Mouse (Mus musculus) lung, embryonic 16.5 days (tissue): ENCODE measurements around the gene Fbxo6. TPM values are rescaled to one million over a fixed set of nuclear protein-coding genes. Genes with fewer than 3 reads are reported as not detected.

Source experiments
- ATAC-seq: fragments of 200-750 bp; cut with Nextera tagmentation; 2 replicates; pipeline ENCODE4 v1.8.0; 2017; ENCODE audit warnings: low read depth, mild to moderate bottlenecking, moderate library complexity
- H3K27ac ChIP-seq: fragments of 300-500 bp; sonication (generic); 2 replicates; pipeline ENCODE4 v1.5.1; 2014; ENCODE audit warnings: mild to moderate bottlenecking, control low read depth, low read length
- H3K27me3 ChIP-seq: fragments of 300-500 bp; sonication (generic); 2 replicates; pipeline ENCODE4 v1.6.1; 2014; ENCODE audit warnings: low read depth, low read length, mixed read lengths; ENCODE audit not compliant: control insufficient read depth, insufficient read depth
- H3K36me3 ChIP-seq: fragments of 300-500 bp; sonication (generic); 2 replicates; pipeline ENCODE4 v1.6.1; 2014; ENCODE audit warnings: low read length; ENCODE audit not compliant: control insufficient read depth, insufficient read depth
- H3K4me1 ChIP-seq: fragments of 300-500 bp; sonication (generic); replicated peaks from 2 replicates; pipeline ENCODE4 v1.6.1; 2014; ENCODE audit warnings: low read length, mixed read lengths; ENCODE audit not compliant: control insufficient read depth, insufficient read depth
- H3K4me2 ChIP-seq: fragments of 300-500 bp; sonication (generic); 2 replicates; pipeline ENCODE4 v1.6.1; 2014; ENCODE audit warnings: low read depth, low read length, control low read depth
- H3K4me3 ChIP-seq: fragments of 300-500 bp; sonication (generic); 2 replicates; pipeline ENCODE4 v1.5.1; 2014; ENCODE audit warnings: mild to moderate bottlenecking, low read length, control low read depth
- H3K9ac ChIP-seq: fragments of 300-500 bp; sonication (generic); 2 replicates; pipeline ENCODE4 v1.6.1; 2014; ENCODE audit warnings: low read length, control low read depth
- H3K9me3 ChIP-seq: fragments of 300-500 bp; sonication (generic); 2 replicates; pipeline ENCODE4 v1.6.1; 2016; ENCODE audit warnings: low read length; ENCODE audit not compliant: control insufficient read depth
- WGBS: fragments of 180-500 bp; shearing (Covaris S2); extraction: QIAGEN DNeasy Blood & Tissue Kit; methylation state at CpG from one replicate; pipeline ENCODE4 v1.1.7; 2014; 5-methylcytosine and 5-hydroxymethylcytosine counted together
- polyA plus RNA-seq: library from polyadenylated mRNA; unstranded; fragments of >200 nt; fragmentation: Nextera tagmentation; extraction: Ambion mirVana; gene quantifications from 2 replicates; pipeline ENCODE4 v1.2.1, GENCODE M21; 2015

The Fbxo6 gene
- polyA plus RNA-seq, 1 experiment from 2014 or later = 13.7 TPM

GRCm38 (mm10) chr4:148154006-148154405, 2.1 kb upstream of the Fbxo6 start:
- 80% methylated on average over 4 of the region's 4 CpGs for WGBS
- no peak for ATAC-seq
- Histone ChIP-seq H3K4me2 (no peak overlapping the region), H3K36me3 (no peaks in the 10 kb centered on the region), H3K27me3 (no peaks in the 10 kb centered on the region), H3K9ac (no peak overlapping the region), H3K27ac (no peak overlapping the region), H3K9me3 (no peaks in the 10 kb centered on the region), H3K4me1 (peaks cover 6% of the 10 kb centered on the region; the same call in 1 of the 2 replicates), H3K4me3 (no peak overlapping the region)

- Histone ChIP-seq H3K4me2 (no peak overlapping the region), H3K27me3 (no peaks in the 10 kb centered on the region)
- 75% methylated on average over 5 of the region's 5 CpGs for whole genome bisulfite sequencing
These were observed 607 bp upstream of the Fbxo6 start for GRCm38 (mm10) chr4:148152547-148152946.

GRCm38 (mm10) chr4:148150953-148151266, 1.0 kb downstream of the Fbxo6 start:
- WGBS = 27% methylated on average over 3 of the region's 3 CpGs
- Histone ChIP-seq H3K9me3 (no peaks in the 10 kb centered on the region), H3K4me3 (peak overlapping the region; percentile 72), H3K36me3 (no peaks in the 10 kb centered on the region), H3K4me1 (peaks cover 6% of the 10 kb centered on the region; the same call in 1 of the 2 replicates), H3K27ac (no peak overlapping the region), H3K4me2 (peak overlapping the region; percentile 96), H3K27me3 (no peaks in the 10 kb centered on the region), H3K9ac (peak overlapping the region; percentile 76)
- ATAC-seq = no peak

More at GRCm38 (mm10) chr4:148152547-148152946, 607 bp upstream of the Fbxo6 start:
- Histone ChIP-seq H3K36me3 (no peaks in the 10 kb centered on the region), H3K9me3 (no peaks in the 10 kb centered on the region), H3K27ac (no peak overlapping the region), H3K4me3 (no peak overlapping the region), H3K4me1 (peaks cover 6% of the 10 kb centered on the region; the same call in 1 of the 2 replicates), H3K9ac (no peak overlapping the region)
- no peak for ATAC-seq

- Histone ChIP-seq H3K4me1 (peaks cover 6% of the 10 kb centered on the region; the same call in 1 of the 2 replicates), H3K27ac (no peak overlapping the region), H3K4me3 (no peak overlapping the region), H3K36me3 (no peaks in the 10 kb centered on the region), H3K27me3 (no peaks in the 10 kb centered on the region), H3K9ac (no peak overlapping the region), H3K9me3 (no peaks in the 10 kb centered on the region), H3K4me2 (no peak overlapping the region)
- ATAC-seq = no peak
- 65% methylated on average over 7 of the region's 7 CpGs for WGBS
These were observed 1.7 kb downstream of the Fbxo6 start for GRCm38 (mm10) chr4:148150242-148150641.

- H3K9ac ChIP-seq = no peak overlapping the region
These were observed 2.4 kb downstream of the Fbxo6 start for GRCm38 (mm10) chr4:148149540-148149939.

DNA sequence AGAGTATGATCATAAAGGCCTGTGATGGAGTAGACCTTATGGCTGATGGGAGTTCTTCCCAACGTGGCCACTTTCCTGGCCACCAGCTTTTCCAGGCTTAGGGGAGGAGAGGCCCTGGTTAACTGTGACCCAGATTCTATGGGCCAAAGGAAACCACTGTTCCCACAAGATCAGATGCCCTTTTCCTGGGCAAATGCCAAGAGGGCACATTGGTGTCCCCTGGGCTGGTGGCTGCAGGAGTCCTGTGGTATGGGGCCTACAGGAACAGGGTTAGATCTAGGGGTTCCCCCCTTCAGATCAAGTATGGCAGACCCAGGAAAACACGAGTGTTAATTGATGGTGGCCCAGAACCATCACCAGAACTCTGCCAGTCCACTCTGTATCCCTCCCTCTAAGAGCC, 4.2 kb downstream of the Fbxo6 start:
- Histone ChIP-seq H3K4me3 (no peak overlapping the region), H3K4me1 (peaks cover 6% of the 10 kb centered on the region; the same call in 1 of the 2 replicates), H3K36me3 (no peaks in the 10 kb centered on the region), H3K9me3 (no peaks in the 10 kb centered on the region), H3K4me2 (no peak overlapping the region), H3K9ac (no peak overlapping the region), H3K27ac (no peak overlapping the region), H3K27me3 (no peaks in the 10 kb centered on the region)
- ATAC-seq = no peak
- WGBS = 90% methylated on average over 2 of the region's 2 CpGs

More at GRCm38 (mm10) chr4:148149540-148149939, 2.4 kb downstream of the Fbxo6 start:
- Histone ChIP-seq H3K4me3 (no peak overlapping the region), H3K4me1 (peaks cover 6% of the 10 kb centered on the region; the same call in 1 of the 2 replicates), H3K36me3 (no peaks in the 10 kb centered on the region), H3K9me3 (no peaks in the 10 kb centered on the region), H3K27me3 (no peaks in the 10 kb centered on the region), H3K4me2 (no peak overlapping the region), H3K27ac (no peak overlapping the region)
- 47% methylated on average over 12 of the region's 12 CpGs for WGBS
- no peak for ATAC-seq

- no peak for ATAC-seq
- Histone ChIP-seq H3K9me3 (no peaks in the 10 kb centered on the region), H3K4me1 (no peaks in the 10 kb centered on the region), H3K4me2 (no peak overlapping the region), H3K27me3 (no peaks in the 10 kb centered on the region), H3K9ac (no peak overlapping the region), H3K4me3 (no peak overlapping the region), H3K36me3 (no peaks in the 10 kb centered on the region), H3K27ac (no peak overlapping the region)
- 83% methylated on average over 5 of the region's 5 CpGs for WGBS
These were observed 8.2 kb downstream of the Fbxo6 start for GRCm38 (mm10) chr4:148143721-148144120.

GRCm38 (mm10) chr4:148140098-148141011, 11.6 kb downstream of the Fbxo6 start:
- peak overlapping the region; percentile 64 for H3K4me3 ChIP-seq
- H3K4me2 ChIP-seq = peak overlapping the region; percentile 90
- WGBS = under 1% methylated on average over 65 of the region's 65 CpGs
- no peaks in the 10 kb centered on the region for H3K27me3 ChIP-seq
- peak overlapping the region; percentile 76 for H3K9ac ChIP-seq
- H3K9me3 ChIP-seq = no peaks in the 10 kb centered on the region
- ATAC-seq = peak; percentile 95
- H3K36me3 ChIP-seq = no peaks in the 10 kb centered on the region
- no peaks in the 10 kb centered on the region for H3K4me1 ChIP-seq
- H3K27ac ChIP-seq = peak overlapping the region; percentile 78

DNA sequence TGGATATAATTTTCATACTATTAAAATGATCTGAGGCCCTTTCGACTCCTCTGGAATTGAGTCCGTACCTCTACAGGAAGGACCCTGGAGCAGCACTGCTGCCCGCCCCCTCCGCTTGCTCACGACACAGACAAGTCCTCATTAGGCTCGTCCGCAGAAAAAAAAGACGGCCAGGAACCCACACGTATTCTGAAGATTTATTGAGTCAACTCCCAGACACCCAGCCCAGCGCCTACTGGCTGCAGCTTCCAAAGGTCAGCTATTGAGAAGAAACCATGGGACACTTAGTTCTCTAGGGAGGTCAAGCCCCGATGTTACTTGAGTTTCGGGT, 12.2 kb downstream of the Fbxo6 start:
- Histone ChIP-seq H3K4me2 (peak overlapping the region; percentile 90), H3K9me3 (no peaks in the 10 kb centered on the region), H3K9ac (peak overlapping the region; percentile 76), H3K27ac (peak overlapping the region; percentile 24; the same call in 1 of the 2 replicates), H3K36me3 (no peaks in the 10 kb centered on the region), H3K4me3 (peak overlapping the region; percentile 64), H3K27me3 (no peaks in the 10 kb centered on the region), H3K4me1 (no peaks in the 10 kb centered on the region)
- WGBS = 0% methylated on average over 12 of the region's 12 CpGs
- ATAC-seq = peak; percentile 37
